Mouse (Mus musculus): ENCODE measurements at regions not wholly inside any gene's neighbourhood (a gene's known extent, or its start where the extent isn't known, plus 50 kb on each side); places are given as distances from the start of the nearest gene placed in this dataset.

GRCm38 (mm10) chr15:67294797-67295196 lies 794.1 kb upstream of the Lrrc6 start:
- CTCF ChIA-PET, result no interaction called here

- CTCF ChIA-PET, result no interaction called here
Measured at GRCm38 (mm10) chr15:67289749-67290148, 789.0 kb upstream of the Lrrc6 start.

- CTCF ChIA-PET, result no interaction called here
Measured at GRCm38 (mm10) chr15:67284941-67285340, 784.2 kb upstream of the Lrrc6 start.

GRCm38 (mm10) chr15:67283275-67283972 lies 782.7 kb upstream of the Lrrc6 start:
- CTCF ChIA-PET, result no interaction called here

GRCm38 (mm10) chr15:67278869-67279268 lies 778.2 kb upstream of the Lrrc6 start:
- CTCF ChIA-PET, result no interaction called here

GRCm38 (mm10) chr15:67275058-67275457 lies 774.3 kb upstream of the Lrrc6 start:
- CTCF ChIA-PET, result no interaction called here

- CTCF ChIA-PET, result no interaction called here
Measured at GRCm38 (mm10) chr15:67272397-67272796, 771.7 kb upstream of the Lrrc6 start.

GRCm38 (mm10) chr15:67263723-67264122 lies 763.0 kb upstream of the Lrrc6 start:
- CTCF ChIA-PET, result no interaction called here

GRCm38 (mm10) chr15:67263313-67263712 lies 762.6 kb upstream of the Lrrc6 start:
- CTCF ChIA-PET, result no interaction called here

- CTCF ChIA-PET, result no interaction called here
Measured at GRCm38 (mm10) chr15:67262269-67262668, 761.6 kb upstream of the Lrrc6 start.

- CTCF ChIA-PET, result no interaction called here
Measured at GRCm38 (mm10) chr15:67260666-67261065, 760.0 kb upstream of the Lrrc6 start.

GRCm38 (mm10) chr15:67249147-67249546 lies 748.4 kb upstream of the Lrrc6 start:
- CTCF ChIA-PET, result no interaction called here

- CTCF ChIA-PET, result no interaction called here
Measured at GRCm38 (mm10) chr15:67248471-67248870, 747.8 kb upstream of the Lrrc6 start.

GRCm38 (mm10) chr15:67245658-67246268 lies 745.1 kb upstream of the Lrrc6 start:
- CTCF ChIA-PET, result interaction anchor here (0.6 kb wide), 1 partner anchor 80 kb away, joined by 8 read pairs; no protein-coding TSS in a partner anchor

- CTCF ChIA-PET, result interaction anchor here (0.6 kb wide), 1 partner anchor 80 kb away, joined by 8 read pairs; no protein-coding TSS in a partner anchor
Measured at GRCm38 (mm10) chr15:67244908-67245657, 744.4 kb upstream of the Lrrc6 start.

GRCm38 (mm10) chr15:67235107-67235785 lies 734.5 kb upstream of the Lrrc6 start:
- CTCF ChIA-PET, result no interaction called here

GRCm38 (mm10) chr15:67229359-67229758 lies 728.6 kb upstream of the Lrrc6 start:
- CTCF ChIA-PET, result no interaction called here

GRCm38 (mm10) chr15:67228633-67229032 lies 727.9 kb upstream of the Lrrc6 start:
- CTCF ChIA-PET, result no interaction called here

- CTCF ChIA-PET, result no interaction called here
Measured at GRCm38 (mm10) chr15:67227456-67228164, 726.9 kb upstream of the Lrrc6 start.

- CTCF ChIA-PET, result no interaction called here
Measured at GRCm38 (mm10) chr15:67226900-67227299, 726.2 kb upstream of the Lrrc6 start.
